Mouse (Mus musculus): ENCODE results near the gene Slc39a11.

- TF ChIP-seq CTCF (IDR thresholded peaks at IDR 0.05) (no peak), EP300 (IDR thresholded peaks at IDR 0.05) (no peak)
Measured at GRCm38 (mm10) chr11:113544017-113544640, 105.8 kb downstream of the Slc39a11 start.

All from lung, postnatal 0 days (tissue).